Mouse (Mus musculus) bone marrow macrophage, adult 2 months (primary cell): Measurements from ENCODE around the gene Smarcad1.

Experiments used
- CTCF ChIP-seq: IDR thresholded peaks from 2 replicates; pipeline ENCODE4 v1.5.1; 2012; ENCODE audit warnings: low read depth, mild to moderate bottlenecking, low read length, moderate library complexity
- POLR2A ChIP-seq: IDR thresholded peaks from 2 replicates; pipeline ENCODE4 v1.6.1; 2012; ENCODE audit warnings: mild to moderate bottlenecking, low read depth, low read length, borderline replicate concordance

GRCm38 (mm10) chr6:64997805-64998204 is 44.6 kb upstream of the Smarcad1 start:
- no peak for TF ChIP-seq CTCF
- TF ChIP-seq POLR2A = no peak
